Comparison of ENCODE assay signal across 34 mouse cellular contexts in the genomic region with DNA sequence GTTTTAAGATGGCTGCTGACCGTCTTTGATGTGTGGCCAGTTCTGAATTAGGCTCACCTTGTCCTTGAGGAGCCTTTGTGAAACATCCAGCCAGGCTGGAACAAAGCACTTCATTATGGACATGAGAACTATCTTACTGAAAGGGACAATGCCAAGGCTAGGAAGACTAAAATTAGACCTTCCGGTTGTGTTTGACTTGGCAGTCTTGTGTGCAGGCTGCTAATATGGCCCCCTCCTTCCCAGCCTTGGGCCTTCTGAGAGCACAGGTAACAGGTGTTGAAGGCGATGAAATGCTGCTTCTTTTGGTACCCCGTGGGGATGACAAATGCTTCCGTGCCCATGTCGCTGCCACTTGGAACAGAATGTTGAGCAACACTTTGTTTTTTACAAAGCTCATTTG. TPM values are rescaled to one million over a fixed set of nuclear protein-coding genes. Genes with fewer than 3 reads are reported as not detected.
DNase-seq lines count a peak whose midpoint lies in the region; ATAC-seq lines count a peak whose summit lies in the region.
"Had no signal": no experiment of that assay in that cellular context is flagged by ENCODE, and none has a peak within 500 bp of the region (broad histone marks: within the 10 kb centered on the region; RNA-seq: fewer than 3 reads in every experiment).

No protein-coding gene starts in this region.

- no peak overlapping the region for H3K4me2 ChIP-seq in forebrain, embryonic 15.5 days (replicated peaks)
- H3K4me2 ChIP-seq: embryonic facial prominence, embryonic 15.5 days; forebrain, embryonic 12.5 days; heart, embryonic 13.5 days; hindbrain, embryonic 15.5 days; kidney, embryonic 15.5 days; limb, embryonic 13.5 days; liver, embryonic 11.5 days; lung, embryonic 15.5 days; midbrain, embryonic 11.5 days; neural tube, embryonic 12.5 days had no signal

- H3K9me3 ChIP-seq in forebrain, embryonic 15.5 days = no peaks in the 10 kb centered on the region
- H3K9me3 ChIP-seq: embryonic facial prominence, embryonic 10.5 days; embryonic facial prominence, embryonic 15.5 days; forebrain, embryonic 12.5 days; heart, embryonic 13.5 days; hindbrain, embryonic 10.5 days; hindbrain, embryonic 15.5 days; kidney, embryonic 15.5 days; limb, embryonic 13.5 days; lung, embryonic 15.5 days; neural tube, embryonic 12.5 days had no signal

- H3K27ac ChIP-seq in forebrain, embryonic 15.5 days (replicated peaks) = no peak overlapping the region
- H3K27ac ChIP-seq: embryonic facial prominence, embryonic 10.5 days; embryonic facial prominence, embryonic 15.5 days; forebrain, embryonic 12.5 days; heart, adult 2 months; heart, embryonic 13.5 days; hindbrain, embryonic 10.5 days; hindbrain, embryonic 15.5 days; kidney, embryonic 15.5 days; layer of hippocampus, adult 2 months; left cerebral cortex, adult 2 months; limb, embryonic 13.5 days; lung, embryonic 15.5 days; neural tube, embryonic 12.5 days had no signal

- no peaks in the 10 kb centered on the region for H3K4me1 ChIP-seq in forebrain, embryonic 15.5 days
- H3K4me1 ChIP-seq: embryonic facial prominence, embryonic 10.5 days; forebrain, embryonic 12.5 days; heart, embryonic 13.5 days; hindbrain, embryonic 10.5 days; hindbrain, embryonic 15.5 days; kidney, embryonic 15.5 days; lung, embryonic 15.5 days; neural tube, embryonic 12.5 days had no signal

- ATAC-seq in cerebellum, adult (ENCODE audit: insufficient number of reproducible peaks, low FRiP score, low TSS enrichment) = peak; percentile 83
- ATAC-seq in forebrain, embryonic 15.5 days (replicated peaks) = no peak
- ATAC-seq: CD4-positive, CD25-positive, alpha-beta regulatory T cell, adult 4 months; inflammation-experienced regulatory T-cells, adult 6 months; midbrain, embryonic 16.5 days had no signal

- 91% methylated on average over 6 of the region's 6 CpGs for WGBS in forebrain, embryonic 15.5 days

- DNase-seq in cerebellum, postnatal 4 days (ENCODE audit: low spot score in 2 of 2) = no peak
- peak; percentile 97 for DNase-seq in brain, adult 2 months (ENCODE audit: low read depth, low spot score)
- DNase-seq in cerebellum, adult 8-10 months = peak; percentile 77
- DNase-seq in cerebellum, postnatal 25 days = peak; percentile 77 to 84
- DNase-seq in right cerebral cortex, adult 2 months (ENCODE audit: low spot score in 2 of 2) = no peak
- DNase-seq in layer of hippocampus, adult 11-12 months (ENCODE audit: low spot score) = no peak
- DNase-seq: gastrocnemius, postnatal 36 days; heart, adult 2 months; heart, postnatal 14 days; kidney, adult 18-20 months; kidney, postnatal 25 days; right cerebral cortex, adult 18-20 months had no signal

- no peaks in the 10 kb centered on the region for H3K36me3 ChIP-seq in forebrain, embryonic 15.5 days
- H3K36me3 ChIP-seq: embryonic facial prominence, embryonic 10.5 days; embryonic facial prominence, embryonic 15.5 days; forebrain, embryonic 12.5 days; heart, embryonic 13.5 days; hindbrain, embryonic 10.5 days; hindbrain, embryonic 15.5 days; kidney, embryonic 15.5 days; limb, embryonic 13.5 days; lung, embryonic 15.5 days; neural tube, embryonic 12.5 days had no signal

- no peak overlapping the region for H3K4me3 ChIP-seq in forebrain, embryonic 15.5 days
- H3K4me3 ChIP-seq: embryonic facial prominence, embryonic 10.5 days; embryonic facial prominence, embryonic 15.5 days; forebrain, embryonic 12.5 days; heart, adult 2 months; heart, embryonic 13.5 days; hindbrain, embryonic 10.5 days; hindbrain, embryonic 15.5 days; kidney, embryonic 15.5 days; layer of hippocampus, adult 2 months; left cerebral cortex, adult 2 months; limb, embryonic 13.5 days; lung, embryonic 15.5 days; myocyte; neural tube, embryonic 12.5 days had no signal

- no peak overlapping the region for H3K9ac ChIP-seq in forebrain, embryonic 15.5 days (replicated peaks)
- H3K9ac ChIP-seq: embryonic facial prominence, embryonic 15.5 days; forebrain, embryonic 12.5 days; heart, embryonic 13.5 days; hindbrain, embryonic 15.5 days; kidney, embryonic 15.5 days; limb, embryonic 13.5 days; lung, embryonic 15.5 days; neural tube, embryonic 12.5 days had no signal

- H3K27me3 ChIP-seq in forebrain, embryonic 15.5 days = no peaks in the 10 kb centered on the region
- H3K27me3 ChIP-seq: embryonic facial prominence, embryonic 15.5 days; forebrain, embryonic 12.5 days; heart, embryonic 13.5 days; hindbrain, embryonic 15.5 days; kidney, embryonic 15.5 days; limb, embryonic 13.5 days; lung, embryonic 15.5 days; neural tube, embryonic 12.5 days had no signal

RNA-seq across cellular contexts. Expression of a gene that starts 37.6 kb away (rescaled TPM):
- 13.1 and 16.6 TPM in 2 replicates for polyA plus RNA-seq in forebrain, embryonic 15.5 days (2015; fragmentation: Nextera tagmentation; extraction: Ambion mirVana)
- polyA plus RNA-seq: CD4-positive, CD25-positive, alpha-beta regulatory T cell, adult 4 months; inflammation-experienced regulatory T-cells, adult 6 months; liver, embryonic 16.5 days; myocyte; testis, adult 2 months had no signal

RNA-seq across cellular contexts. Expression of a gene that starts 57.1 kb away (rescaled TPM):
- 0.31 and 0.33 TPM in 2 replicates for polyA plus RNA-seq in forebrain, embryonic 15.5 days (2015; fragmentation: Nextera tagmentation; extraction: Ambion mirVana)
- polyA plus RNA-seq: CD4-positive, CD25-positive, alpha-beta regulatory T cell, adult 4 months; heart, adult 2 months; inflammation-experienced regulatory T-cells, adult 6 months; myocyte had no signal

Comparison
In these comparisons a context has a peak if more than half of its experiments do, and no peak if none do; other contexts are left out.
1. DNase-seq: peak in brain, adult 2 months (single experiment), cerebellum, adult 8-10 months (single experiment) and cerebellum, postnatal 25 days (2 of 2); none in cerebellum, postnatal 4 days (0 of 2), right cerebral cortex, adult 2 months (0 of 2) and layer of hippocampus, adult 11-12 months (single experiment).